Mouse (Mus musculus) lung, embryonic 14.5 days (tissue): ENCODE data around the gene Hoxa10. TPM values are rescaled to one million over a fixed set of nuclear protein-coding genes. Genes with fewer than 3 reads are reported as not detected.
A peak's percentile ranks its signal among the peaks of the same experiment; 100 is the strongest.

ENCODE experiments used
- ATAC-seq: fragments of 200-750 bp; cut with Nextera tagmentation; 2 replicates; pipeline ENCODE4 v1.8.0; 2017; ENCODE audit warnings: mild to moderate bottlenecking, moderate TSS enrichment, moderate library complexity; ENCODE audit not compliant: insufficient read depth
- DNase-seq: peaks from one replicate; pipeline ENCODE4 v3.0.0-alpha.2; 2015
- H3K27ac ChIP-seq: fragments of 300-500 bp; sonication (generic); 2 replicates; pipeline ENCODE4 v1.5.1; 2014; ENCODE audit warnings: low read depth, mild to moderate bottlenecking, moderate library complexity
- H3K27me3 ChIP-seq: fragments of 300-500 bp; sonication (generic); 2 replicates; pipeline ENCODE4 v1.6.1; 2014; ENCODE audit warnings: low read length, control low read depth; ENCODE audit not compliant: insufficient read depth
- H3K36me3 ChIP-seq: fragments of 300-500 bp; sonication (generic); 2 replicates; pipeline ENCODE4 v1.6.1; 2014; ENCODE audit warnings: control low read depth; ENCODE audit not compliant: insufficient read depth
- H3K4me1 ChIP-seq: fragments of 300-500 bp; sonication (generic); 2 replicates; pipeline ENCODE4 v1.6.1; 2014; ENCODE audit warnings: antibody characterized with exemption, control low read depth; ENCODE audit not compliant: insufficient read depth
- H3K4me2 ChIP-seq: fragments of 300-500 bp; sonication (generic); 2 replicates; pipeline ENCODE4 v1.6.1; 2014; ENCODE audit warnings: mild to moderate bottlenecking
- H3K4me3 ChIP-seq: fragments of 300-500 bp; sonication (generic); 2 replicates; pipeline ENCODE4 v1.5.1; 2014; ENCODE audit warnings: low read depth, low read length
- H3K9ac ChIP-seq: fragments of 300-500 bp; sonication (generic); 2 replicates; pipeline ENCODE4 v1.6.1; 2014
- H3K9me3 ChIP-seq: fragments of 300-500 bp; sonication (generic); 2 replicates; pipeline ENCODE4 v1.6.1; 2016; ENCODE audit warnings: low read depth, low read length, control low read depth
- CTCF ChIP-seq: IDR thresholded peaks from 2 replicates; pipeline ENCODE4 v1.5.1; 2016; ENCODE audit warnings: antibody characterized with exemption, low read depth
- WGBS: fragments of 180-500 bp; shearing (Covaris S2); extraction: QIAGEN DNeasy Blood & Tissue Kit; methylation state at CpG from one replicate; pipeline ENCODE4 v1.1.7; 2014; 5-methylcytosine and 5-hydroxymethylcytosine counted together
- polyA plus RNA-seq: library from polyadenylated mRNA; unstranded; fragments of >200 nt; fragmentation: Nextera tagmentation; extraction: Ambion mirVana; gene quantifications from 2 replicates; pipeline ENCODE4 v1.2.1, GENCODE M21; 2014

Gene Hoxa10
- polyA plus RNA-seq, 1 experiment from 2014 or later, result not detected

DNA sequence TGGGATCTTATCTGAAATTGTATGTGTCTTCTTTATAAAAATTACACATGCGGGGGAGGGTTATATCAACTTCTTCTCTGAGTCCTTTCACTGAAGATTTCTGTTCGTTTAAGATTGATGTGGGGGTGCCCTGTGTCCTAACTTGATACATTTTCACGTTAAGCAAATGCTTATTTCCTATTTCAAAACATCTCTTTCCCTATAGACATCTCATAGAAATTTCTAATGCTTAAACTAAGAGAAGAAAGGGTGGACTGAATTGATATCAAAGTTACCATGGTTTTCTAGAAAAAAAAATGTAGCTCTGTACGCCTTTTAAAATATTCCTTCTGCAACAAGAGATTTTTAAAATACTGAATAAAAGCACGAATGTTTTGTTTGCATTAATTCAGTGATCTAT is 26.6 kb upstream of the Hoxa10 start:
- H3K27me3 ChIP-seq, result peaks cover 98% of the 10 kb centered on the region
- no peak overlapping the region for H3K4me3 ChIP-seq
- no peak overlapping the region for H3K9ac ChIP-seq
- no peaks in the 10 kb centered on the region for H3K36me3 ChIP-seq
- no peak for TF ChIP-seq CTCF
- DNase-seq (peak; percentile 4), ATAC-seq (no peak)
- H3K4me2 ChIP-seq, result no peak overlapping the region
- no peak overlapping the region for H3K27ac ChIP-seq
- WGBS, result 22% methylated on average over 5 of the region's 5 CpGs
- no peaks in the 10 kb centered on the region for H3K9me3 ChIP-seq
- H3K4me1 ChIP-seq, result no peaks in the 10 kb centered on the region

- no peaks in the 10 kb centered on the region for H3K4me1 ChIP-seq
- H3K4me2 ChIP-seq, result no peak overlapping the region
- peaks cover 99% of the 10 kb centered on the region for H3K27me3 ChIP-seq
- H3K36me3 ChIP-seq, result no peaks in the 10 kb centered on the region
- no peak overlapping the region for H3K27ac ChIP-seq
- H3K4me3 ChIP-seq, result no peak overlapping the region
- ATAC-seq (no peak), DNase-seq (no peak)
- 4% methylated on average over 9 of the region's 9 CpGs for WGBS
- TF ChIP-seq CTCF, result no peak
- no peak overlapping the region for H3K9ac ChIP-seq
- H3K9me3 ChIP-seq, result no peaks in the 10 kb centered on the region
These were observed 26.0 kb upstream of the Hoxa10 start for GRCm38 (mm10) chr6:52266666-52266985.

DNA sequence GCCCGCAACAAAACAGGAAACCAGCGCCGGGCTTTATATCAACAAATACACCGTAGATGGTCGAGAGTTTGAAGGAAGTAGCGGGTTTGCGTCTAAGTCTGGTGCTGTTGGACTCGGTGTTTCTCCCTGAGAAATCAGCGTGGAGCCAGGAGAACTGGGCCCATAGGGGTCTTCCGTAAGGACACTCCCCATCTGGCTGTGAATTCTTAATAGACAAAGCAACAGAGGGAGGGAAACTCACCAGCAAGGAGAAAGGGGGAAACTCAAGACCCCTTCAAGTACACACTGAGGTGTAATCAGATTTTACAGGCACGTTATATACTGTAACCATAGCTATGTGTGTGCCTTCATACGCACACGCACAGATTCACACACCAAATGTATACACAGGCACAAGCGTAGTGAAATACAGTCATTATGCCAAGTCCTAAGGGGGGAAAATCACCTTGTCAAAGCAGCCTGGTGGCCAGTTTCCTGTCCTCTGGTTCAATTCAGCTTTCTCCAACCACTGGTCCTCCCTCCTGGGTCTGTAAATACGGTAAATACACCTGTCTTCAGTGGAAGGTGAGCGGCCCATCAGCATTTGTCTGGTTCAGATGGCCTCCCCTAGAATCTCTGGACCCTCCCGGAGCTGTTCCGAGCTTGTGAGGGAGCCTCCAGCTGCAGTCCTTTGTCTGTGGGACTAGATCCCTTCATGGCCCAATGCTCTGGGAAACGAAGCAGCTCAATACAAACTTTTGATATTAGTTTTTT is 25.4 kb upstream of the Hoxa10 start:
- 2% methylated on average over 19 of the region's 19 CpGs for WGBS
- Histone ChIP-seq H3K4me2 (no peak overlapping the region), H3K4me3 (no peak overlapping the region), H3K9ac (no peak overlapping the region), H3K4me1 (no peaks in the 10 kb centered on the region), H3K36me3 (no peaks in the 10 kb centered on the region), H3K27ac (no peak overlapping the region), H3K9me3 (no peaks in the 10 kb centered on the region), H3K27me3 (peaks cover 99% of the 10 kb centered on the region)
- no peak for DNase-seq
- ATAC-seq, result no peak
- no peak for TF ChIP-seq CTCF

DNA sequence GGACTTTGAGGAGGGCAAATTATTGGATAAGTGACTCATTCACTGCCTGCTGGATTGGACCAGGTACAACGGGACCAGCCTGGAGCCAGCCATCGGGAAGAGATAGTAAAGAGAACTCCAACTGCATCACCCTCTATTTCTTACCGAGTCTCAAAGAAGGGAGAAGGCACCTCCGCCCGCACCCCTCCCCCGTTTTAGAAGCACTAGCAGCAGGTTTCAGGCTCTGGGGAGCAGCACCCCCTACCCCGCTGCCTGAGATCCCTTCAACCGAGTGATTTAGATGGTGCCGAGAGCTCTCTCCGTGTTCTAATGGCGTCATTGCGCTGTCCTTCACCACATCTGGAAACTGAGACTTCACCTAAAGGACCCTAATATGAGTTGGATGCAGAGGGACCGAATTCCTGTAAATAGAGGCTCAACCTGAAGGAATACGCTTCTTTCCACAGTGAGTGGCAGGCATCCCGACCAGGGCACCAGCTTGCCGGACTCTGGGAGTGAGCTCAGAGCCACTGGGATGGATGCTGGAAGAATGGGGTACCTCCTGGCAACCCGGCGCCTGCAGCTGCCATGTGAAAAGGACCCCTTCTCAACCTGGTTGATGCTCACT is 24.8 kb upstream of the Hoxa10 start:
- H3K4me2 ChIP-seq, result no peak overlapping the region
- H3K4me3 ChIP-seq, result no peak overlapping the region
- TF ChIP-seq CTCF, result no peak
- WGBS, result 1% methylated on average over 18 of the region's 18 CpGs
- no peaks in the 10 kb centered on the region for H3K36me3 ChIP-seq
- H3K27ac ChIP-seq, result no peak overlapping the region
- no peaks in the 10 kb centered on the region for H3K9me3 ChIP-seq
- no peaks in the 10 kb centered on the region for H3K4me1 ChIP-seq
- H3K27me3 ChIP-seq, result peaks cover 94% of the 10 kb centered on the region
- DNase-seq, result no peak
- no peak for ATAC-seq
- no peak overlapping the region for H3K9ac ChIP-seq

- no peaks in the 10 kb centered on the region for H3K9me3 ChIP-seq
- WGBS, result 6% methylated on average over 5 of the region's 5 CpGs
- no peak overlapping the region for H3K27ac ChIP-seq
- no peak for TF ChIP-seq CTCF
- no peak overlapping the region for H3K4me2 ChIP-seq
- no peaks in the 10 kb centered on the region for H3K4me1 ChIP-seq
- no peak overlapping the region for H3K9ac ChIP-seq
- no peak overlapping the region for H3K4me3 ChIP-seq
- H3K36me3 ChIP-seq, result no peaks in the 10 kb centered on the region
- peaks cover 92% of the 10 kb centered on the region for H3K27me3 ChIP-seq
- DNase-seq, result no peak
- ATAC-seq, result no peak
These were observed 23.6 kb upstream of the Hoxa10 start for GRCm38 (mm10) chr6:52264106-52264790.

DNA sequence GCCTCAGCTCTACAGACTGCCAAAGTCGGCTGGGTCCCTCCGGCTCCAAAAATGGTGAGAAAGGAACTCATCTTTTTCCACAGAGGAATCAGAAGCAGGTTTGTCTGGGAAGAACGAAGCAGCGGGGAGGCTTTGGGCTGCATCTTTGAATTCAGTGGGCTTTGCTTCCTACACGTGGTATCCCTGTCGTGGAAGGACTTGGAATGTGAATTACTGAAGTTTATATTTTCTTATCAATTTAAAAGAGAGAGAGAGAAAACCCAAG is 22.6 kb upstream of the Hoxa10 start:
- peaks cover 92% of the 10 kb centered on the region for H3K27me3 ChIP-seq
- TF ChIP-seq CTCF, result no peak
- H3K4me3 ChIP-seq, result no peak overlapping the region
- no peak overlapping the region for H3K4me2 ChIP-seq
- H3K4me1 ChIP-seq, result no peaks in the 10 kb centered on the region
- no peak overlapping the region for H3K9ac ChIP-seq
- DNase-seq (no peak), ATAC-seq (no peak)
- no peak overlapping the region for H3K27ac ChIP-seq
- 2% methylated on average over 6 of the region's 6 CpGs for WGBS
- H3K9me3 ChIP-seq, result no peaks in the 10 kb centered on the region
- no peaks in the 10 kb centered on the region for H3K36me3 ChIP-seq

GRCm38 (mm10) chr6:52262463-52263320 is 22.0 kb upstream of the Hoxa10 start:
- ATAC-seq, result no peak
- H3K9ac ChIP-seq, result no peak overlapping the region
- H3K27me3 ChIP-seq, result peaks cover 90% of the 10 kb centered on the region
- H3K4me1 ChIP-seq, result no peaks in the 10 kb centered on the region
- H3K4me2 ChIP-seq, result no peak overlapping the region
- no peaks in the 10 kb centered on the region for H3K36me3 ChIP-seq
- H3K27ac ChIP-seq, result no peak overlapping the region
- no peak overlapping the region for H3K4me3 ChIP-seq
- H3K9me3 ChIP-seq, result no peaks in the 10 kb centered on the region
- no peak for TF ChIP-seq CTCF
- 2% methylated on average over 24 of the region's 24 CpGs for WGBS
- peak; percentile 20 for DNase-seq
